Mouse (Mus musculus): ENCODE measurements at regions not wholly inside any gene's neighbourhood (a gene's known extent, or its start where the extent isn't known, plus 50 kb on each side); places are given as distances from the start of the nearest gene placed in this dataset.

- no peak for TF ChIP-seq CTCF (IDR thresholded peaks at IDR 0.05; ENCODE audit: borderline replicate concordance, control insufficient read depth, extremely low read depth, insufficient read depth, low read length, poor library complexity)
- TF ChIP-seq POLR2A (IDR thresholded peaks at IDR 0.05; ENCODE audit: control insufficient read depth, extremely low read depth, insufficient read depth, low read length, poor library complexity) = no peak
These were observed 129.1 kb upstream of the B430305J03Rik start for GRCm38 (mm10) chr3:61494835-61495234.

Data from thymus, adult 2 months (tissue).